Mouse (Mus musculus) CD4-positive helper T cell, adult 2 months (primary cell): ENCODE measurements at regions not wholly inside any gene's neighbourhood (a gene's known extent, or its start where the extent isn't known, plus 50 kb on each side); places are given as distances from the start of the nearest gene placed in this dataset.
"Not testable (repeated sequence)": the region's sequence is repeated elsewhere in the genome, so short reads cannot be mapped to it uniquely, and the experiment has no call there.

Experiments
- DNase-seq: peaks from one replicate; pipeline ENCODE4 v3.0.0-alpha.2; 2012; ENCODE audit warnings: low read depth, missing footprints, low spot score

DNA sequence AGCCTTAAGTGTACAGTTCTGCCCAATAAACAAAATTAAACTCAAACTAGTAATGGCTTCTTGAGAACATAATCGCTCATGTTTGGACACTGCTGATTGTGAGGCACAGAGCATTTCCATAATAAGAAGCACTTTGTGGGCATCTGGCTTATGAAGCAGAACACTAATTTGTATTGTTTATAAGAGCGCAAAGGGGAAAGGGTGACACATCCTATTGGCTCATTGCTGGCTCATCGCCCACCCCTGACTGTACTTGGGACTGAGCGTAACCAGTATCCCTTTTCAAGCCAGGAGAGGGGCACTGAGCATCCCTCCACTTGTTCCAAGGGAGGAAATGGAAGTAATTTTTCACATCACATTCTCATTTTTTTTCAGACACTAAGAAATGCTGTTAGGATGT is 288.0 kb downstream of the Sfmbt2 start:
- DNase-seq = no peak

DNA sequence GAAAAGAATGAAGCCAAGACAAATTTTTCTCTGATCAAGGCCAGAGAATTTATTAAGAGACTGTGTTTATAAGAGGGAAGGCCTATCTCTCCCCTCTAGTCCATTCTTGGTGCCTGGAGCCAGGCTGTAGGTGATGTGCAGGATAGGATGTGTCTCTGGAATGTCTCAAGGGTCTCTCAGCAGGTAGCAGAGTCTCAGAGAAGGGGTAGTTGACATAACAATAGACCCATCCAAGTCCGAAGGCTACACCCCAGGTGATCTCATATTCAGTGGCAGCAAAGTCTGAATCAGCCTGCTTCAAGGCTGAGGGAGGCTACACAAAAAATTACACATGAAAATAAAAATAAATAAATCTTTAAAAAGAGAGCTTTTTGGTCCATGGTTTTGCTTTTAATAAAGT is 297.6 kb downstream of the Sfmbt2 start:
- DNase-seq = not testable (repeated sequence)

DNA sequence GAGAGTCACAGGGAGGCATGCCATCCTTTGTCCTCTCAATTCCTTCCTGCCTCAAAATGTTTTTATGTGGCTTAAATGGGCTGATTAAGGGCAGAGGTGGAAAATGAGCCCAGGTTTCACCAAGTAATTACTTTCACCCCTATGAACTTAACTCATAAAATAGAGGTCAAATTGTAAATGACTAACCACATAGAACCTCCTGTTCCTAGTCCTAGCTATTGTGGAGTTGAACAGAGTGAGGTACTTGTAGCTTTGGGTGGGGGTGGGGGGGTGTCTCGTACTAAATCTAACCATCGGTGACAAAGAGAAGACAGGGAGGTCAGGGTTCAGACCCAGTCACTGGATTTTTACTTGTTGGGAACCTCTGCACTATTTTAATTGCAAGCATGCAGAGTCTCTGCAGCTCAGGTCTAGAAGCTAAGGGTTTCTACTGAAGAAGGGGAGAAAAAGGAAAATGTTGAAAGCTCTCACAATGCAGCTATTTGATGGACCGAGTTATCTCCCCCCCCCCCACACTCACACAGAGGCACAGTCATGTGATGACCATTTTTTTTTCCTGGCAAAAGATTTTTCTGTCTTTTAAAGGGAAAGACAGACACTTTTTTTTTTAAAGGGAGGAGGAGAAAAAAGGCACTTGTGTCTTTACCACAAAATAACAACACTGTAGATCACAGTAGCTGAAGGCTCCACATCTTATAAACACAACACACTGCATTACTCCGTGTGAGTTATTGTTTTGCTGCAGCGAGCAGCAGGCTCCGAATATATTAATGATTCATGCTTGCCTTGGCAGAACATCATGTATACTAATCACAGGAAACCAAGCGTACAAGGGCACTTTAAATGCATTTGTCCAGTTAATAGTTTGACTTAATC is 300.4 kb downstream of the Sfmbt2 start:
- DNase-seq = no peak

DNA sequence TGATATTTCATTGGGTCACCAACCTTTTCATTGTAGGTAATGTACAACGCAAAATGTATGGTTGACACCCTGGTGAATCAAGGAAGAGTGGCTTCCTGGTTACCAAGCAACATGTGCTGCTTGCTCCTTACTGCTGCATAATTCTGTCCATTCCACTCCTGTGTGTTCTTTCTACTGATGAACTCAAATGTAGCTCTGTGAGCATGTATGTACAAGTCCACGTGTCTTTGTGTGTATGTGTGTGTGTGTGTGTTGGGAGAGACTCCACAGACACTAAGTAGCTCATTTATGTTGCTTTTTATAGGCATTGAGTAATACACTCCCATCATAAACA is 301.0 kb downstream of the Sfmbt2 start:
- DNase-seq = no peak

DNA sequence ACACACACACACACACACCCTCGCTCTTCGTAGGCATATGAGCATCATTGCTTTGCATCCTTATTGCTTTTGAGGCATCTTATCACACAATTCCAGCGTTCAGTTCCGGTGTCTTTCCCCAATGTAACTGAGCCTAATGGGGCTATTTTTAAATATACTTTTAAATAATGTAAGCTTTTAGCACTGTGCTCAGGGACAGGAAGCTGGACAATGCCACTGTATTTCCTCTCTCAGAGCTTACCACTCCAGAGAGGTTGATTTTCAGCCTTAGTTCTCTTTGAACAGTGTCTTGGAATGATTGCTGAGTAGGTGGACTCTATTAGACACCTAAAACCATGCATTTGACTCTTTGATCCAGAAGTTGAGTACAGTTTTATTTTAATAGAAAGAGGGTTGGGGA is 301.9 kb downstream of the Sfmbt2 start:
- DNase-seq = no peak

DNA sequence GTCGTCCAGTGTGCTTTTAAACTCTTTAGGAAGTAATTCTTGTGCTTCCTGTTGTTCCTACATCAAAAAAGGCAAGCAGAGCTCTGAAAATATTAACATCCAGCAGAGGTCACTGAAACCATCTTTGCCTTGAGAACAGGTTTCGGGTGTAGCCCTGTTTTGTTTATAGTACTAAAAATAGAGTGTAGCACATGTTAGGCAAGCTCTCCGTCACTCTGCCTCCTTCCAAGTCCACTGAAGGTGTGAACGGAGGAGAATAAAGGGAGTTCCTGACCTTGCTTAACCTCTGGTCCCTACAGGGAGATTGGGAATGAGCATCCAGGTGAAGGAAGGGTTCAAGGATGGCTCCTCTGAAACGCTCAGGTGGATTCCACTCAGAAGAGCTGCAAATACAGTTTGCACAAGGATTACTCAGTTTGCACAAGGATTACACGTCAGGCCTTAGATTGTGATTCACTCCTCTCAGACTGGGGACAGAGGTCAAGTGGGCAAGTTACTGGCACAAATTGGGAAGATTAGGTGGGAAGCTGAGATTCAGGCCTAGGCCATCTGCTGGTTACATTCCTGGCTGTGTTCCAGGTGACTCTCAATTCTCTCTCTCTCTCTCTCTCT is 304.5 kb downstream of the Sfmbt2 start:
- no peak for DNase-seq

DNA sequence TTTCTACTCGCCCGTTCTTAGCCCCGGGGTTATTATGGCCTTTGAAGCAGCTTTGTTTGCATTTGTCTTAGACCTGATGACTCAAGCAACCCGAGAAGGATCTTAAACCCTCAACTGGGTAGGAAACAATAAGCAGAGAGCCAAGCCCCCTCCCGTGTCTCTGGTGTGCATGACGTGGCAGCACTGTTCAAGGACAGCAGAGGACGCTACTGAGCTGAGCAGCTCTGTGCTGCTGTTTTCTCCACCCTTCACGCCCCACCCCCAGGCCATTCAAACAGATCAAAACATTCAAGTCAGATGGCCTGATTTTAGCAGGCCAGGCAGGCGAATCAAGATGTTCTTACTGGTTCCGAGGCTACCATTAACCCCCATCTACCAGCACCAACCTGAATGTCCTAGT is 331.1 kb downstream of the Sfmbt2 start:
- DNase-seq = no peak

DNA sequence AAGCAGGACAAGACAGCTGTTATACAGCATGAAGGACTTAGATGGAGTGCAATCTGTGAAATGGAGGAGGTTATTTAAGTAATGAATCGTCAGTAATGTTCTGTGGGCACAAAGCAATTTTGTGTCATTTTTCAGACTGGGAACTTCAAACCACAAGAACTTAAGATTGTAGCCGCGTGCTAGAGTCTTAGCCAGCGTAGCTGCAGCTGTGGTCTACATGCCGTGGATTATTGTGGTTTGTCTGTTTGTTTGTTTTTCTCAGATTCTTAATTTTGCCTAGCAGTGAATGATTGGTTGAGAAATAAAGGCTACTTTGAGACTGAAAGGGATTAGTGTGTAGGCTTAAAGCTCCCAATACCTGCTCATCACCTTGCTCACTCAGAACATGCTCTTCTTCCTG is 348.1 kb downstream of the Sfmbt2 start:
- no peak for DNase-seq

DNA sequence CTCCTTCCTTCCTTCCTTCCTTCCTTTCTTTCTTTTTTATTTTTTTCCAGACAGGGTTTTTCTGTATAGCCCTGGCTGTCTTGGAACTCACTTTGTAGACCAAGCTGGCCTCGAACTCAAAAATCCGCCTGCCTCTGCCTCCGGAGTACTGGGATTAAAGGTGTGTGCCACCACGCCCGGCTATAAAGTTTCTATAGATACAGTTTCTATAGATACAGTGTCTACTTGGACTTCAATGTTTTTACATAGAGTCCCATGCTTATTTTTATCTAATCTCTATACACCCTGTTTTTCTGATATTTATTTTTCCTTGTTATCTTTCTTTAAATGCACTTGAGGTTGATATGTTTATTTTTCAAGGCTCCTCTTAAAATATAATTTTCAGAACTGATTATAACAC is 364.0 kb downstream of the Sfmbt2 start:
- not testable (repeated sequence) for DNase-seq

DNA sequence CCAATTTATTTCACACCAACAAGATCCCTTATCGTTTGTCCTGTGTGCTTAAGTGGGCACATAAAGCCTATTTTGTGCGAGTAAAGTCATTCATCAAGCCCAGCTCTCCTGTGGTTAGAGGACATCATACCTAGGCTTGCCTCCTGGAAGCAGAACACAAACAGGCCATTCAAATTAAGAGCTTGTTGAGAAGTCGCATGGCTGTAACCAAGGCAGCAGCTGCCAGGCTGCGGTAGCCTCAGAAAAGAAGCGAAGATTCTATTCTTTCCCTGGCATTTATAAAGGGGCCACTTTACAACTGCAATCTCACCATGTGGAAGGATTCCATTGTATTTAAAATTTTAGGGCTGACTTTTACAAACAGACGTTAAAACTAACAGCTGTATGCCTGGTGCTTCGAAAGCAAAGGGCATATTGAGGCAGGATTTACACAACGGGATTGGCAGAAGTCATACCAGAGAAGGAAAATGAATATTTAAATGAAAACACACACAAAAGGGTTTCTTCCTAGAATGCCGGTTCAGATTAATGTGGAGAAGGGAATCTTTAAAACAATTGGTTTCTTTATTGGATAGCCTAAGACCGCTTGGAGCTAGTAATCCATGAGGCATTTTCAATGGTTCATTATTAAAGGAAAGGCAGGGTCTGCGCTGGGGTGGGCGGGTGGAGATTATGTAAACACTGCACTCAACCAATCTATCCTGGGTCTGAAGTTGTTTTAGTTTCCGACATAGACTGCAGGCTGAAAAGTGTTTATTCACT is 366.6 kb downstream of the Sfmbt2 start:
- no peak for DNase-seq

DNA sequence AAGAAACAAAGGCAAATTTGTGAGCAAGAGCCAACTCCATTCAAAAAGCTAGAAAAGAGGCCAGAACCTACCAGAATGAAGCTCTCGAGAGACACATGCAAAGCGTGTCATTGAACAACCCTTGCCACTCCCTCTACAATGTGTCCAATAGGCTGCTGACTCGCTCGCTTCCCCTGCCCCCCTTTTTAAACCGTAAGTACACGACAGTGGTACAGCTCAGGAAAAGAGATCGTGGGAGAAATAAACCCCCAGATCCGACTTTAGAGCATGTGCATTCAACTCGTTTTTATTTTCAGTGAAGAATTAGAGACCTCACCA is 367.1 kb downstream of the Sfmbt2 start:
- DNase-seq = no peak

DNA sequence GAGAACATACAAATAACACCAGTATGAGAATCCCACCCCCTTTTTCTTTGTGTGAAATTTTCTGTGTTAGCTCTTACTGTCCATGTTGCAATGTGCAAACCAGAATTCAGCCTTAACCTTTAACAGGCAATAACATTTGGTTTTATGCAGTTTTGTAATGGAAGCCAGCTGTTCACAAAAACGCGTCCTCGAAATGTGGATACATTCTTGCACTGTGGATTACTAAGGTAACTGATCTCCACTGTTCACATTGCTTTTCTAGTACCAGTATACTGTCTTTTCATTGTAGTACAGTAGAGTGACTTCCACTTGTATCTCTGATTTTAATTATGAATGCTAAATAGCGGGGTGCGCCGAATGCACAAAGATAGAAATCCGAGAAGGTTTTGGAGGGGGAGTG is 374.8 kb downstream of the Sfmbt2 start:
- DNase-seq = no peak

DNA sequence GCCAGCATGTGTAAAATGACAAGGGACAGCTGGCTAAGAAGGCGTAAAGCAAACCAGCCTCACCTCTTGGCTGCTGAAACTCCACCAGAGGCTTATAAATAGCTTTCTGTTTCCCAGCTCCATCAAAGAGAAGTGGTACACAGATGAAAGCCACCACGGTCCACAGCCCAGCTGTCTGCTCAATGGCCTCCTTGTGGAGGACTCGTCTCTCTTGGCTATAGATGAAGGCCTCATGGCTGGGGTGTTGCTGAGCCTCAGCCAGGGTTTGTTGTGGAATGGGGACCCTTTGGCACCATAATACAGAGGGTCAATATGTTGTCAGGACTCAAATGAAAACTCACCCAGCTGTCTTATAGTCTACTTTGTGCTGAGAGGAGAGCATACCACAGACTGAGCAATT is 385.1 kb downstream of the Sfmbt2 start:
- DNase-seq = no peak

DNA sequence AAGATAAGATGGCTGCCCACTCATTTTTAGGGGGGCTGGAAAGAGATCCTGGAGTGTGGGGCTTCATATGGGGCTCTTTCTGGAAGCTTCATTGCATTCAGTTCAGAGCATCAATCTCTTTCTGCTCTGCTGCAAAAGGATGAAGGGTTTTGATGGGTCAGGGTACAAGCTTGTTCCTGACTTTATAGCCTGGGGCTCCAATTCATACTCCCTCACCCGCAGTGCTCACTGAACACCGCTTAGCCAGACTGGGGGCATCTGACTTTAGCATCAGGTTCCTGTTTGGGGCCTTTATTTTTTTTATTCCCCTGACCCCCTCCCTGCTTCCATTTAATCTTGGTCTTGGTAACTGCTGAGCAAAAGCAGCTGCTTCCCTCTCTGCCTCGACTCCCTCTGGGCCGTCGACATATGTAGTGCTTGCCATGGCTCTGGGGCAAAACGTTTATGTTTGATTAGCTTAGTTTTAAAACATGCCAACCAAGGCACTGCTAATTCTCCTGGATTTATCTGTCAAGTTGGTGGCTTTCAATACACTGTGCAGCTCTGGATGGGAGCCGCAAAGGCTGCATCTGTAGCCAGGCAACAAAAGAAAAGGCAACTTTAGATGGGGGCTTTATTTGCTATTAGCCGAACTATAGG is 387.0 kb downstream of the Sfmbt2 start:
- no peak for DNase-seq

DNA sequence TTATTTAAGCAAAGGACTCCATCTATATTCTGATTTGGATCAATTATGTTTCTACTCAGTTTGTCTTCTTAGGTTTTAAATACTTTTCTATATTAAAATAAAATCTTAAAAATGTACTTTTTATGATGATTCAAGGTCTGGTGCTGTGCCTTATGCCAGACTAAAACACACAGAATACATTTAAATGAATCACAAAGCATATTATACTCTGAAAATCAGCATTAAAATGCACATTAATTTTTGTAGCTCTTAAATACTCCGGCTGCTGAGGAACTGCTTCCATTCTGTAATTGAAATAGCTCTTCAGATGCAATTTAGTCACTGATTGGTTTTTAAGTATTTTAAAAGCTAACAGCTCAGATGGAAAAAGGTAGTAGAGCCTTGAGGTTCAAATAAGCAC is 387.6 kb downstream of the Sfmbt2 start:
- DNase-seq = no peak

DNA sequence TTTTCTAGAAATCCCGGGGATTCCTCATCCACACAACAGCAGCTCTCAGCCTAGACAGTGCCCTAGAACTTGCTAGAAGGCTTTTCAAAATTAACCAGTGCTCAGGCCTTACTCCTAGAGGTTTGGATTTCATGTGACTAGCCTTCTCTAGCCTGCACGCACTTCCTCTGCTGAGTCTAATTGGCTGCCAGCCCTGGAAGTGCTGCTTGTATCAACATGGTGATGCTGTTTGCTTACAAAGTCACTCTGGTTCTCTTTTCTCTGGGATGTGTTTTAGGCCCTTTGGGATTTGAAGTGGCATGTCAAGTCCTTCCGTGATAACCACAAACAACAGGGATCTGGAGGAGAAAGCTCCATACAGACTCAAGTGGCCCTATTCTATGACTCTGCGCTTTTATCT is 391.9 kb downstream of the Sfmbt2 start:
- DNase-seq = no peak

DNA sequence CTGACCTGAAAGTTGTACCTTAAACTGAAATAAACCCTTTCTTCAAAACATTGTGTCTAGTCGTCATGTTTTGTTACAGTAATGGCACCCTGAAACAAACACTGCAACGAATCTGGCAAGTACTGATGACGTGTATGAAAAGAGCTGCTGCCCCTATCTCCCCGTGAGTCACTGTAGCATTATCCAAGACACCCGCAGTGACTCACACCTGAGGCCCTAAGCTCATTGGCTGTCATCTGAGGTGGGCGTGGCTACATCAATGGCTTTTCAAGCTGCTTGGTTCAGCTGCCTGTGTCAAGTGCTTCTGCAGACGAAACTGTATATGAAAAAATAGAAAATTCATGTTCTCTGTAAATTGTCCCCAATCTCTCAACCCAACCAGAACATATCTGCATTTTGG is 388.8 kb upstream of the Prkcq start:
- no peak for DNase-seq

DNA sequence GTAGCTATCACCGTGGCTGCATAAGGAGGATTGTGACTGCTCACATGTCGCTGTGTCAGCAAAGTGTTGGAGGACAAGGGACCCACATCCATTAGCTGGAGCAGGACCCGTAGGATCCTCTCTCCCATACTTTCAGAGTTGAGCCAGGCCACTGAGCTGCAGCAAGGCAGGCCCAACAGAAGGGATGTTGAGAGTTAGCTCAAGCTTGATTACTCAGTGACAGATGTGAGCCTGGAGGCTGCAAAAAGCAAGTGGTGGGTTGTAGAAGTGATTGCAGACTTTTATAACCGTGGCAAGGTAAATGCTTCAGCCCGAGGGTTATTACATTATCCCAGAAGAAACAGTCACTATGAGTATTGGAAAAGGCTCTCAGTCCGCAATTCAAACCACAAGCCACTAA is 388.3 kb upstream of the Prkcq start:
- DNase-seq = no peak

DNA sequence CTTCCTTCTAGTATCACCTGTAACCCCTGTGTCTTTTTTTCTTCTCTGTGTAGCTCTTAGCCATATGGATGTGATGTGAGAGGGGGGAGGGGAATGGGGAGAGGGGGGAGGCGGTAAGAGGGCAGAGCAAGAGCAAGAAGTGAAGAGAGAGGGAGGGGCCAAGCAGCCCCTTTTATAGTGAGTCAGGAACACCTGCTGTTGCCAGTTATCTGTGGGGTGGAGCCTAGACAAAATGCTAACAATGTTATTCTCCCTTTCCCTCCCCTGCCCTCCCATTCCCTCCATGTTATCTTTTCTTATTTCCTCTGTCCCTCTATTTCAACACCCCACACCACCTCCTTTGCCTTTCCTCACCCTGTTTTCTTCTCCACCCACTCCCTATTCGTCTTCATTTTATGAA is 387.6 kb upstream of the Prkcq start:
- no peak for DNase-seq

DNA sequence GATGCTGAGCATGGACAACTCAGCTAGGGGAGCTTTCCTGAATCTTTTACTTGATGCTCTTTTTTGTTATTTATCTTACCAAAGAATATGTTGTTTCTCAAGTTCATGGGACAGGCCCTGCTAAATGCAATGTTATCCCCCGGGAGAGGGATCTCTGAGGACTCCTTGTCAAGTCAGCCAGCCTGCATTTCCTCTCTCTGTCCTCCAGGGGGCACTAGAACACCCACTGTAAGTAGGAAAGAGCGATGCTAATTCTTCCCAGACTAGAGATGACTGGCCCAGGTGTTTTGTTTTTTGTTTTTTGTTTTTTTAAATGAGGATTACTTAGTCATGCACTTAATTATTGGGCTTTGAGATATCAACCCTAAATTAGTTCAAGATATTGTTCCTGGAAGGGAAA is 386.8 kb upstream of the Prkcq start:
- peak; percentile 52 for DNase-seq

DNA sequence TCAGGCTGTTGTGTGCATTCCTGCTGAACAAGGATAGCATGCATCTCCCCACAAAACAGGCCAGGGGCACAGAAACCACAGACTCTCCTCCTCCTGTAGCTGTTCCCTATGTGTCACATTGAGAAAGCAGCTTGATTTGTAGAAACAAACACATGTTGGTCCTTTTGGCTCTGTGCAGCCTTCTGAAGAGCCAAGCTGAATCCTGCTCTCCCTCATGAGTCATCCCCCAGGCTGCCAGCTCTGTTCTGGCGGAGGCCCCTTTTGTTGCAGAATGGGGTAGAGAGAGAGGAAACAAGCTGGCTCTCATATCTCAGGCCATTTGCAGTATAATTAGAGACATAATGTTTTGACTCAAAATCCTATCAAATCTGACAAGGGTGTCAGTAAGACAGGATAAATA is 383.4 kb upstream of the Prkcq start:
- no peak for DNase-seq

DNA sequence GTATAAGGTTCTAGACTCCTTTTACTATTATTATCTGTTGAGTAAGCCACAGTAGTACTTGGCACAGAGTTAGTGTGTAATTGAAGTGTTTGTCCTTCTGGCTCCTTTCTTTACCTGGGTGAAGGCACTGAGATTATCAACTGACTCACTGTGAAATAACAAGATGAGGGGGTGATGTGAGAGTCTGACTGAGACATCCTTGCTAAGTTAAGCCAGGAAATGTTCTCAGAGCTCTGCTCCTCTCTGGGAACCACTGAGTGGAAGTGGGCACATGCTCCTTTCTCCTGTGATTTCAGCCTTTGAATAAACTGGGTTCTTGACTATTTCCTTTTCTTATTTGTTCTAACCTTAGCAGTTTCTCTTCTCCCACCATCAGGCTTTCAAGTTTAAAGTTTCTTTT is 380.7 kb upstream of the Prkcq start:
- DNase-seq = no peak

DNA sequence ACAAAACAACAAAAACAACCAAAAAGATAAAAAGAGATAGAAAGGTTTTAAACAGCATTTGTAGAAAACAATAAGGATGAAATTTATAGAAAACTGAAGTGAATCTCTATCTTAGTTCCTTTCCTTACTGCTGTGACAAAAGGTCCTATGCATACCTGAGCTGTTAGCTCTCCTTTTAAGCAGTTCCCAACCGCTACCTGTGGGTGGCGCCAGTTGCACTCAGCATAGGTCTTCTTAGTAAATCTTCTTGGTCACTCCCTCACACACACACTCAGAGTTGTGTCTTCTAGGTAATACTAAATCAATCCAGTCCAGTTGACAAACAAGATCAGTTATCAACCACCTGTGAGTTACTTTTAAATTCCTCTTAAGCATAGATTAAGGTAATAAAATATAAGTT is 355.5 kb upstream of the Prkcq start:
- no peak for DNase-seq
